Mouse (Mus musculus) midbrain, embryonic 13.5 days (tissue): Measurements from ENCODE around the gene Olfr198. TPM values are rescaled to one million over a fixed set of nuclear protein-coding genes. Genes with fewer than 3 reads are reported as not detected.
"Not testable (repeated sequence)": the region's sequence is repeated elsewhere in the genome, so short reads cannot be mapped to it uniquely, and the experiment has no call there.

Experiments used
- ATAC-seq: fragments of 200-750 bp; cut with Nextera tagmentation; 2 replicates; pipeline ENCODE4 v1.8.0; 2017; ENCODE audit warnings: mild to moderate bottlenecking, moderate TSS enrichment, moderate library complexity
- H3K27ac ChIP-seq: fragments of 300-500 bp; sonication (generic); 2 replicates; pipeline ENCODE4 v1.5.1; 2015; ENCODE audit warnings: inconsistent platforms, mild to moderate bottlenecking, moderate library complexity
- H3K27me3 ChIP-seq: fragments of 300-500 bp; sonication (generic); 2 replicates; pipeline ENCODE4 v1.6.1; 2015; ENCODE audit warnings: mild to moderate bottlenecking, inconsistent platforms
- H3K36me3 ChIP-seq: fragments of 300-500 bp; sonication (generic); 2 replicates; pipeline ENCODE4 v1.6.1; 2015; ENCODE audit warnings: mild to moderate bottlenecking, inconsistent platforms
- H3K4me1 ChIP-seq: fragments of 300-500 bp; sonication (generic); replicated peaks from 2 replicates; pipeline ENCODE4 v1.6.1; 2015; ENCODE audit warnings: inconsistent platforms
- H3K4me2 ChIP-seq: fragments of 300-500 bp; sonication (generic); replicated peaks from 2 replicates; pipeline ENCODE4 v1.6.1; 2015; ENCODE audit warnings: moderate library complexity, mild to moderate bottlenecking, inconsistent platforms
- H3K4me3 ChIP-seq: fragments of 300-500 bp; sonication (generic); replicated peaks from 2 replicates; pipeline ENCODE4 v1.5.1; 2015; ENCODE audit warnings: mild to moderate bottlenecking, inconsistent platforms
- H3K9ac ChIP-seq: fragments of 300-500 bp; sonication (generic); replicated peaks from 2 replicates; pipeline ENCODE4 v1.6.1; 2015; ENCODE audit warnings: mild to moderate bottlenecking, inconsistent platforms
- H3K9me3 ChIP-seq: fragments of 300-500 bp; sonication (generic); 2 replicates; pipeline ENCODE4 v1.6.1; 2016; ENCODE audit warnings: mild to moderate bottlenecking, inconsistent platforms
- WGBS: fragments of 180-500 bp; shearing (Covaris S2); methylation state at CpG from one replicate; pipeline ENCODE4 v1.1.7; 2015; 5-methylcytosine and 5-hydroxymethylcytosine counted together
- polyA plus RNA-seq: library from polyadenylated mRNA; unstranded; fragments of >200 nt; fragmentation: Nextera tagmentation; extraction: Ambion mirVana; gene quantifications from 2 replicates; pipeline ENCODE4 v1.2.1, GENCODE M21; 2015

The Olfr198 gene
- polyA plus RNA-seq: not detected in 2 replicates

GRCm38 (mm10) chr16:59203433-59203832, at the start of gene Olfr198:
TSS of gene Olfr198 (minus strand) at chr16:59203533.
- not testable (repeated sequence) for H3K27me3 ChIP-seq, H3K9me3 ChIP-seq, H3K36me3 ChIP-seq, H3K4me1 ChIP-seq, H3K4me3 ChIP-seq, H3K4me2 ChIP-seq, H3K27ac ChIP-seq, H3K9ac ChIP-seq, ATAC-seq
- WGBS: 70% methylated on average over 1 of the region's 1 CpGs

GRCm38 (mm10) chr16:59249684-59250083, 46.4 kb upstream of the Olfr198 start:
- Histone ChIP-seq H3K9me3 (no peaks in the 10 kb centered on the region), H3K9ac (no peak overlapping the region), H3K4me1 (no peaks in the 10 kb centered on the region), H3K36me3 (no peaks in the 10 kb centered on the region), H3K27me3 (no peaks in the 10 kb centered on the region), H3K4me3 (no peak overlapping the region), H3K27ac (no peak overlapping the region), H3K4me2 (no peak overlapping the region)
- 90% methylated on average over 17 of the region's 17 CpGs for WGBS
- ATAC-seq: no peak

- H3K9me3 ChIP-seq, H3K4me1 ChIP-seq, H3K27ac ChIP-seq, H3K36me3 ChIP-seq, H3K4me3 ChIP-seq, ATAC-seq, H3K4me2 ChIP-seq, H3K9ac ChIP-seq, H3K27me3 ChIP-seq: not testable (repeated sequence)
- WGBS: 82% methylated on average over 1 of the region's 1 CpGs
Measured at GRCm38 (mm10) chr16:59219667-59220066, 16.3 kb upstream of the Olfr198 start, which contains the start of gene Olfr199. TSS of gene Olfr199 (minus strand) at chr16:59219767.

- WGBS: 81% methylated on average over 3 of the region's 3 CpGs
Measured at GRCm38 (mm10) chr16:59217861-59218260, 14.5 kb upstream of the Olfr198 start.

GRCm38 (mm10) chr16:59170354-59170753, 33.0 kb downstream of the Olfr198 start, which contains the start of gene Olfr196:
TSS of gene Olfr196 (minus strand) at chr16:59170454.
- no peaks in the 10 kb centered on the region for H3K9me3 ChIP-seq
- WGBS: 75% methylated on average over 3 of the region's 3 CpGs
- ATAC-seq: no peak
- no peaks in the 10 kb centered on the region for H3K4me1 ChIP-seq
- H3K4me3 ChIP-seq: no peak within 1 kb of the TSS
- H3K36me3 ChIP-seq: no peaks in the 10 kb centered on the region
- H3K27ac ChIP-seq: no peak within 1 kb of the TSS
- H3K27me3 ChIP-seq: no peaks in the 10 kb centered on the region
- H3K9ac ChIP-seq: no peak within 1 kb of the TSS
- H3K4me2 ChIP-seq: no peak within 1 kb of the TSS

More at GRCm38 (mm10) chr16:59217861-59218260, 14.5 kb upstream of the Olfr198 start:
- H3K9ac ChIP-seq, H3K9me3 ChIP-seq, H3K4me3 ChIP-seq, H3K27ac ChIP-seq, H3K36me3 ChIP-seq, H3K4me1 ChIP-seq, H3K27me3 ChIP-seq, H3K4me2 ChIP-seq, ATAC-seq: not testable (repeated sequence)

- H3K9me3 ChIP-seq: no peaks in the 10 kb centered on the region
- H3K27me3 ChIP-seq: no peaks in the 10 kb centered on the region
- no peaks in the 10 kb centered on the region for H3K4me1 ChIP-seq
- ATAC-seq: no peak
- WGBS: 94% methylated on average over 2 of the region's 2 CpGs
- H3K36me3 ChIP-seq: no peaks in the 10 kb centered on the region
- H3K9ac ChIP-seq: no peak overlapping the region
- H3K4me2 ChIP-seq: no peak overlapping the region
- no peak overlapping the region for H3K4me3 ChIP-seq
- H3K27ac ChIP-seq: no peak overlapping the region
Measured at GRCm38 (mm10) chr16:59151996-59152395, 51.3 kb downstream of the Olfr198 start.

Other genes starting within 250 kb of the Olfr198 start
- not detected in 2 replicates for gene Olfr183, start 208.2 kb downstream of the Olfr198 start, polyA plus RNA-seq
- gene Olfr186, start 173.2 kb downstream of the Olfr198 start, polyA plus RNA-seq: not detected in 2 replicates
- gene Olfr187, start 163.8 kb downstream of the Olfr198 start, polyA plus RNA-seq: not detected in 2 replicates
- not detected in 2 replicates for gene Olfr190, start 125.5 kb downstream of the Olfr198 start, polyA plus RNA-seq
- gene Olfr191, start 113.7 kb downstream of the Olfr198 start, polyA plus RNA-seq: not detected in 2 replicates
- gene Olfr193, start 91.7 kb downstream of the Olfr198 start, polyA plus RNA-seq: not detected in 2 replicates
- not detected in 2 replicates for gene Olfr194, start 82.5 kb downstream of the Olfr198 start, polyA plus RNA-seq
- not detected in 2 replicates for gene Olfr195, start 56.5 kb downstream of the Olfr198 start, polyA plus RNA-seq
- not detected in 2 replicates for gene Olfr196, start 33.1 kb downstream of the Olfr198 start, polyA plus RNA-seq
- not detected in 2 replicates for gene Olfr199, start 16.2 kb upstream of the Olfr198 start, polyA plus RNA-seq
- gene Olfr201, start 69.1 kb upstream of the Olfr198 start, polyA plus RNA-seq: not detected in 2 replicates
- gene Olfr202, start 83.3 kb upstream of the Olfr198 start, polyA plus RNA-seq: not detected in 2 replicates
- not detected in 2 replicates for gene Olfr203, start 95.3 kb upstream of the Olfr198 start, polyA plus RNA-seq
- gene Olfr204, start 114.7 kb upstream of the Olfr198 start, polyA plus RNA-seq: not detected in 2 replicates
- not detected in 2 replicates for gene Olfr205, start 127.6 kb upstream of the Olfr198 start, polyA plus RNA-seq
- not detected in 2 replicates for gene Olfr206, start 145.7 kb upstream of the Olfr198 start, polyA plus RNA-seq
- not detected in 2 replicates for gene Olfr209, start 160.5 kb upstream of the Olfr198 start, polyA plus RNA-seq
- 0.12 and 0.30 TPM in 2 replicates for gene Gabrr3, start 203.8 kb upstream of the Olfr198 start, polyA plus RNA-seq